Mouse (Mus musculus): ENCODE results near the gene Fbxo27.

- no peak for TF ChIP-seq CTCF (conservative IDR thresholded peaks at IDR 0.05 in 1 of 2, IDR thresholded peaks at IDR 0.05 in 1 of 2; ENCODE audit: low read depth in 2 of 2, low read length in 2 of 2)
- TF ChIP-seq GABPA (IDR thresholded peaks at IDR 0.05; ENCODE audit: insufficient replicate concordance, low read depth, low read length): no peak
- no peak for TF ChIP-seq ETS1 (conservative IDR thresholded peaks at IDR 0.05; ENCODE audit: low read depth, low read length)
- TF ChIP-seq UBTF (IDR thresholded peaks at IDR 0.05; ENCODE audit: low read depth, low read length): no peak
- no peak for TF ChIP-seq SIN3A (IDR thresholded peaks at IDR 0.05; ENCODE audit: low read length)
- TF ChIP-seq EP300 (IDR thresholded peaks at IDR 0.05; ENCODE audit: low read length): no peak
- TF ChIP-seq POLR2A (IDR thresholded peaks at IDR 0.05; ENCODE audit: low read depth, low read length): no peak
- no peak for TF ChIP-seq RAD21 (IDR thresholded peaks at IDR 0.05; ENCODE audit: low read depth, low read length)
- no peak for TF ChIP-seq MEF2A (IDR thresholded peaks at IDR 0.05; ENCODE audit: borderline replicate concordance, low read depth, low read length)
- no peak for TF ChIP-seq E2F4 (IDR thresholded peaks at IDR 0.05; ENCODE audit: insufficient replicate concordance, low read depth, low read length)
Measured at GRCm38 (mm10) chr7:28720753-28721537, 28.3 kb downstream of the Fbxo27 start.
